Mouse (Mus musculus) kidney, adult 2 months (tissue): ENCODE data around the gene Pfn4.
"Not testable (repeated sequence)": the region's sequence is repeated elsewhere in the genome, so short reads cannot be mapped to it uniquely, and the experiment has no call there.

Experiments
- CTCF ChIP-seq: fragments of 200-500 bp; conservative IDR thresholded peaks from 2 replicates; pipeline ENCODE4 v1.5.1; 2011; ENCODE audit warnings: low read depth, mild to moderate bottlenecking, control low read depth, low read length, moderate library complexity, mixed read lengths; ENCODE audit not compliant: insufficient read depth, insufficient read length
- POLR2A ChIP-seq: fragments of 200-500 bp; IDR thresholded peaks from one replicate; pipeline ENCODE4 v1.6.1; 2011; ENCODE audit warnings: low read depth, low read length, control low read depth

DNA sequence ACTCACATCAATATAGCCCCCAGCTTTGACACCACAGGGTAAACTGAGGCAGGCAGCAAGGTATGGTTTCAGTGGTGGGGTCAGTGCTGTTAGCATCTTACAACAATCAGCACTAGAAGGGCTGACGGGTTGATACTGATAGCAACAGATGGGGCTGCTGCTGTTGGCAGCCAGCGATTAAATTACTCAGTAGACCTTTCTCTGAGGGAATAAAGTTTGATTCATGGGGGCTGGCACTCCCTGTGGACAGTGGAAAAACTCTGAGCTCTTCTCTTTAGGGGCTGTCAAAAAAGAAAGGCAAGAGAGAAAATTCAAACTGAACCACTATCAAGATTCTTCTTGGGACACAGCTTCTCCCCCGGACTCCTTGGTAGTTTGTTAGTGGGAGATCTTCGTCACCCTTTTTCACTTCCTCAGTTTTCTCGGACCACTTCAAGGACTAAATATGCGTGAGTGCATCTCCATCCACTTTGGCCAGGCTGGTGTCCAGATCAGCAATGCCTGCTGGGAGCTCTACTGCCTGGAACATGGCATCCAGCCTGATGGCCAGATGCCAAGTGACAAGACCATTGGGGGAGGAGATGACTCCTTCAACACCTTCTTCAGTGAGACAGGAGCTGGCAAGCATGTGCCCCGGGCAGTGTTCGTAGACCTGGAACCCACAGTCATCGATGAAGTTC lies 13.0 kb downstream of the Pfn4 start:
- TF ChIP-seq POLR2A, CTCF: not testable (repeated sequence)
